Mouse (Mus musculus) midbrain, postnatal 0 days (tissue): ENCODE measurements around the gene Ppfia4. TPM values are rescaled to one million over a fixed set of nuclear protein-coding genes. Genes with fewer than 3 reads are reported as not detected.

Source experiments
- ATAC-seq: fragments of 200-750 bp; cut with Nextera tagmentation; 2 replicates; pipeline ENCODE4 v1.8.0; 2017; ENCODE audit warnings: moderate number of reproducible peaks, mild to moderate bottlenecking, moderate TSS enrichment, moderate library complexity; ENCODE audit not compliant: low FRiP score
- DNase-seq: peaks from one replicate; pipeline ENCODE4 v3.0.0-alpha.2; 2015; ENCODE audit warnings: low spot score
- H3K27ac ChIP-seq: fragments of 300-500 bp; sonication (generic); 2 replicates; pipeline ENCODE4 v1.5.1; 2014; ENCODE audit warnings: low read depth, mild to moderate bottlenecking, low read length, mixed read lengths
- H3K27me3 ChIP-seq: fragments of 300-500 bp; sonication (generic); 2 replicates; pipeline ENCODE4 v1.6.1; 2014; ENCODE audit warnings: low read length, control low read depth, mixed read lengths; ENCODE audit not compliant: insufficient read depth
- H3K36me3 ChIP-seq: fragments of 300-500 bp; sonication (generic); 2 replicates; pipeline ENCODE4 v1.6.1; 2014; ENCODE audit warnings: low read length, control low read depth, mixed read lengths; ENCODE audit not compliant: insufficient read depth
- H3K4me1 ChIP-seq: fragments of 300-500 bp; sonication (generic); 2 replicates; pipeline ENCODE4 v1.6.1; 2014; ENCODE audit warnings: mild to moderate bottlenecking, control low read depth, antibody characterized with exemption, low read length, mixed read lengths; ENCODE audit not compliant: insufficient read depth
- H3K4me2 ChIP-seq: fragments of 300-500 bp; sonication (generic); 2 replicates; pipeline ENCODE4 v1.6.1; 2014; ENCODE audit warnings: low read depth, mild to moderate bottlenecking, low read length, mixed read lengths; ENCODE audit not compliant: poor library complexity, severe bottlenecking
- H3K4me3 ChIP-seq: fragments of 300-500 bp; sonication (generic); 2 replicates; pipeline ENCODE4 v1.5.1; 2014; ENCODE audit warnings: low read depth, mild to moderate bottlenecking, low read length, moderate library complexity
- H3K9ac ChIP-seq: fragments of 300-500 bp; sonication (generic); replicated peaks from 2 replicates; pipeline ENCODE4 v1.6.1; 2014; ENCODE audit warnings: mild to moderate bottlenecking, low read length, moderate library complexity, mixed read lengths; ENCODE audit not compliant: poor library complexity, severe bottlenecking
- H3K9me3 ChIP-seq: fragments of 300-500 bp; sonication (generic); 2 replicates; pipeline ENCODE4 v1.6.1; 2016; ENCODE audit warnings: low read length, control low read depth
- CTCF ChIP-seq: IDR thresholded peaks from 2 replicates; pipeline ENCODE4 v1.5.1; 2016; ENCODE audit warnings: antibody characterized with exemption, mild to moderate bottlenecking
- whole genome bisulfite sequencing: fragments of 180-500 bp; shearing (Covaris S2); extraction: QIAGEN DNeasy Blood & Tissue Kit; methylation state at CpG from one replicate; pipeline ENCODE4 v1.1.7; 2014; 5-methylcytosine and 5-hydroxymethylcytosine counted together
- polyA plus RNA-seq: library from polyadenylated mRNA; unstranded; fragments of >200 nt; fragmentation: Nextera tagmentation; extraction: Ambion mirVana; gene quantifications from 2 replicates; pipeline ENCODE4 v1.2.1, GENCODE M21; 2015
- total RNA-seq: library from RNA; depleted of rRNA; stranded (reverse); fragments of >200 nt; gene quantifications from 2 replicates; pipeline ENCODE4 v1.2.3, GENCODE M21; 2014

The Ppfia4 gene
- total and polyA plus RNA-seq, 2 experiments from 2014 or later: 28.7 to 42.0 TPM

DNA sequence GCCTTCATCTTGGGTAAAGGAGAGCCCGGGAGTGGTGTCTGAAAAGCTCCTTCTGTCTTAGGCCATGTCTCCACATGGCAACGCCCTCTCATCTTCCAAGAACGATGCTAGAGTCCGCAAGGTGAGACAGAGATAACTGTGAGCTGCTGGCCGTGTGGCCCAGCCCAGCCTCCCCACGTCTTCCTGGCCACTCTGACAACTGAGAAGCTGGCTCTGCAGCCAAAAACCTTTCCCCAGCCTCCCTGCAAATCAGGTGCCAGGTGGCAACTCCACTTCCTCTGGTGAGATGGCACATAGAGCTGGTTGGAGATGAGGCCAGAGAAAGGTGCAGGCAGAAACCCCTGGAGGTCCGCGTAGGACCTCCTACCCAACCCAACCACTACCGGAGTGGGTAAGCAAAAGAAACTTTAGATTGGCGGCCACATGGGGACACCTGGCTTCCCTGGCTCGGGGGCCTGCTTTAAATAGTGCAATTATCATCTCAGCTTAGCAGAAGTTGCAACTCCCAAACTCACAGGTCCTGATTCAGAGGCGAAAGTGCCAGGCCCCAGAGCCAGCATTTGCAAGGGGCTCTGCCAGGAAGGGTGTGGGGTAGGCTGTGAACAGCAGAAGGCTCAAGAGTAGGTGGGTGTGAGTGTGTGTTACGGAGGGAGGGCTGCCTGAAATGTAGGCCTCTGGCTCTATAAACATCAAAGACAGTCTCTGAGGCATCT is 2.6 kb upstream of the Ppfia4 start:
- ATAC-seq (no peak), DNase-seq (no peak)
- 73% methylated on average over 13 of the region's 13 CpGs for WGBS
- Histone ChIP-seq H3K27ac (no peak overlapping the region), H3K27me3 (no peaks in the 10 kb centered on the region), H3K4me1 (peaks cover 3% of the 10 kb centered on the region; the same call in 1 of the 2 replicates), H3K9ac (no peak overlapping the region), H3K4me2 (no peak overlapping the region), H3K36me3 (no peaks in the 10 kb centered on the region), H3K9me3 (no peaks in the 10 kb centered on the region), H3K4me3 (no peak overlapping the region)
- no peak for TF ChIP-seq CTCF

DNA sequence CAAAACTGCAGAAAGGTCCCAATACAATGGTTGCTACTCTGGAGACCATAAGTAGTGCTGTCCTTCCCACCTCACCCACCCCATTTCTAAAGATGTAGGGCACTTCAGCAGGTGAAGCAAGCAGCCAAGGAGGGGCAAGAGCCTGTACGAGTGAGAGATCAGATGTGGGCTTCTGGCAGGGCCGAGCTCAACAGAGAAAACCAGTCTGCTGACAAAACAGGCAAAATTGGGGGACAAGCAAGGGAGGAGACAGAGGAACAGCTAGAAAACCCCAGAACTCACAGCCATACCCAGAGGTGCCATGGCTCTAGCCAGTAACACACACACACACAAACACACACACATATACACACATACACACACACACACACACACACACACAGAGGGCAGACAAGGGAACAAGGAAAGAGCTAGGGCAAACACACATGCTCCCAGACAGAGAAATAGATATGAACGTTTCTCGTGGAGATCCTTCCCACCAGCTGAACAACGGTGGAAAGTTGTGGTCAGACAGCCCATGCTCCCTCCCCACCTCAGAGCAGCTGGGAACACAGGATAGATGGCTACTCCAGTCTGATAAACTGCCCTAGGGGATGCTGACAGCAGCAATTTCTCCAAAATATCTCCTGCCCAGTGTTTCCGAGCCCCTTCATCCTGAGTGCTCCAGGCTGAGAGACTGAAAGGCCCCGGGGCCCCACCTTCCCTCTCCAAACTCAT is 1.5 kb upstream of the Ppfia4 start:
- WGBS: 82% methylated on average over 7 of the region's 7 CpGs
- Histone ChIP-seq H3K27ac (no peak overlapping the region), H3K4me2 (no peak overlapping the region), H3K4me3 (no peak overlapping the region), H3K36me3 (0 out of 2 replicates have a peak, but pooled peaks cover 2% of the 10 kb centered on the region), H3K9me3 (no peaks in the 10 kb centered on the region), H3K27me3 (no peaks in the 10 kb centered on the region), H3K9ac (no peak overlapping the region), H3K4me1 (peaks cover 3% of the 10 kb centered on the region; the same call in 1 of the 2 replicates)
- TF ChIP-seq CTCF: no peak
- ATAC-seq (no peak), DNase-seq (no peak)

DNA sequence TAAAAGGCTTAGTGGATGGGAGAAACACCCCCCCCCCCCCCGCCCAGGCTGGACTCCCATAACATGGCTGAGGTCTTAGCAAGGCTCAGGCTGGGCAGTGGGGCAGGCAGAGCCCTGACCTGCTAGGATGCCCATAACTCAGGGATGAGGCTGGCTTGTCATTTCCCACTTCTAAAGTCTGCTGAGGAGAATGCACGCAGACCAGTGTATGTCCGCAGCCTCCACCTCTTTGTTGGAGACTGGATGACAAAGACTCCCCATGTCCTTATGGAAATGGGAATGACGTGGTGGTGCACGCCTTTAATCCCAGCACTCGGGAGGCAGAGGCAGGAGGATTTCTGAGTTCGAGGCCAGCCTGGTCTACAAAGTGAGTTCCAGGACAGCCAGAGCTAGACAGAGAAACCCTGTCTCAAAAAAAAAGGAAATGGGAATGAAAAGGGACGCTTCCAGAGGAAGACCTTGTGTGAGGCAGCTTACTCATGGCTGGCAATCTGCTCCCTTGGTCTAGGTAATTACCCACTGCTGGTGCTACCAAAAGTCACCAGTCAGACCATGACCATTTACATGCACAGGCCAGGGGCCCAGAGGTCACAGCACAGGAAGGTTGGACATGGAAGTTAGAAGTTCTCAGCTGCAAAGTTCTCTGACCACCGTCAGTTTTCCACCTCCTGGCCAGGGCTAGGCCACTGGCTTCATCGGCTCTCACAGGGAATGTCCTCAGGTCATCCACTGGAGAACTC is 813 bp upstream of the Ppfia4 start:
- no peak overlapping the region for H3K4me2 ChIP-seq
- H3K4me1 ChIP-seq: peaks cover 3% of the 10 kb centered on the region; the same call in 1 of the 2 replicates
- WGBS: 81% methylated on average over 10 of the region's 10 CpGs
- DNase-seq (no peak), ATAC-seq (no peak)
- H3K4me3 ChIP-seq: no peak overlapping the region
- H3K36me3 ChIP-seq: peaks cover 9% of the 10 kb centered on the region; the same call in 1 of the 2 replicates
- no peak for TF ChIP-seq CTCF
- H3K27ac ChIP-seq: no peak overlapping the region
- H3K9ac ChIP-seq: no peak overlapping the region
- H3K9me3 ChIP-seq: no peaks in the 10 kb centered on the region
- no peaks in the 10 kb centered on the region for H3K27me3 ChIP-seq

DNA sequence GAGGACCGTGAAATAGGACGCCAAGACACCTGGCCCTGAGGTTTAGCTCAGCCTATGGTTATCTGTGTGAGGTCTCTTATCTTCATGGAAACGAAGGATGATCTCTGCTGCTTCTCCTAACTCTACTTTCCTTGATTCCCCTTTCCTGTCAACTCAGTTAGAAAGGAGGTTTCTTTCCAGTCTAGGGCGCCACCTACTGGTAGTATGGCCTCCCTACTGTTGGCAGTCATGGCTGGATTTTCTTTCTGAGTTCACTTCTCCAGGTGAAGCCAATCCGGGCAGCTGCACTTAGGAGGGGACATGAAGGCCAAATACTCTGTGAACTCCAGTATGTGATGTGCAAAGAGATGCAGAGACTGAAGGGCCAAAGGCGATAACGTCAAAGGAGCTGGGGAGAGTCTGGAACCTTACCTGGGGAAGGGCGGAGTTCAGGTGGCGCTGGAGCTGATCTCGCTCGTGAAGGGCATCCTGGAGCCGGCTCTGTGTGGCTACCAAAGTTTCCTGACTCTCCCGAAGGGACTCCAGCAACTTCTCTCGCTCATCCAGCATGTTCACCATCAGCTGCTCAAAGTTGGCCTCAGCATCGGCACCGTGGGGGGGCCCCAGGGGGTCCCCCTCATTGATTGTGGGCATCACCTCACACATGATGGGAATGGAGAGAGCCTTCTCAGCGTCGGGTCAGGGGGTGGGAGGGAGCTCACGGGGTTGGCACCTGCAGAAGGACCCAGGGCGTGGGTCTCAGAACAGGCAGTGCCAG is 671 bp downstream of the Ppfia4 start:
- DNase-seq (peak; percentile 87), ATAC-seq (no peak)
- Histone ChIP-seq H3K9ac (no peak overlapping the region), H3K4me3 (no peak overlapping the region), H3K27me3 (no peaks in the 10 kb centered on the region), H3K36me3 (peaks cover 13% of the 10 kb centered on the region; the same call in 1 of the 2 replicates), H3K27ac (no peak overlapping the region), H3K4me2 (no peak overlapping the region; the same call in 1 of the 2 replicates), H3K9me3 (no peaks in the 10 kb centered on the region), H3K4me1 (peaks cover 3% of the 10 kb centered on the region; the same call in 1 of the 2 replicates)
- TF ChIP-seq CTCF: peak; percentile 98
- 59% methylated on average over 20 of the region's 20 CpGs for WGBS

DNA sequence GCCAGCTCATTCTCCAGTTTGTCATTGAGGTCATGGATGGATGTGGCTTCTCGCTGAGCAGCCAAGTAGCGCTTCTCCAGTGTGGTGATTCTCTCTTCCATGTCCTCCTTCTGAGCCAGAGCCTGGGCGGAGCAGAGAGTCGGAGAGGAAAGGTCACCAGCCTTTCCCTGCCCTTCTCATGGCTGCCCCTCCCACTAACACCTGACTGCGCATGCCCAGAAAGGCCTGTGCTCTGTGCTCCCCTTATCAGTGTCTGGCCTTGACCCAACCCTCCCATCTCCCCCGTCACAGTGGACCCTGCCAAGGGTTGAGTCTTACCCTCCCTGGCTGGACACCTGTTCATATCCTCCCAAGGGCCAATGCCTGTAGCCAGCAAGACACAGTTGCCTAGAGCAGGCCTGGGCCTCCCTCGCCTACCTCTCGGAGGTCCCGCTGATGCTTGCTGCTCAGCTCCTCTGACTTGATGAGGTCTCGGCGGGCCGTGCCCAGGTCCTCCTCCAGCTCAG is 5.8 kb downstream of the Ppfia4 start:
- Histone ChIP-seq H3K4me1 (no peaks in the 10 kb centered on the region), H3K4me2 (no peak overlapping the region), H3K4me3 (no peak overlapping the region), H3K27me3 (no peaks in the 10 kb centered on the region), H3K27ac (no peak overlapping the region), H3K36me3 (peaks cover 38% of the 10 kb centered on the region), H3K9me3 (no peaks in the 10 kb centered on the region), H3K9ac (no peak overlapping the region)
- ATAC-seq (no peak), DNase-seq (no peak)
- WGBS: 91% methylated on average over 12 of the region's 12 CpGs
- TF ChIP-seq CTCF: no peak
